Mouse (Mus musculus) midbrain, embryonic 13.5 days (tissue): ENCODE measurements around the gene 1700025C18Rik. TPM values are rescaled to one million over a fixed set of nuclear protein-coding genes. Genes with fewer than 3 reads are reported as not detected.

Experiments used
- ATAC-seq: fragments of 200-750 bp; cut with Nextera tagmentation; 2 replicates; pipeline ENCODE4 v1.8.0; 2017; ENCODE audit warnings: mild to moderate bottlenecking, moderate TSS enrichment, moderate library complexity
- H3K27ac ChIP-seq: fragments of 300-500 bp; sonication (generic); 2 replicates; pipeline ENCODE4 v1.5.1; 2015; ENCODE audit warnings: inconsistent platforms, mild to moderate bottlenecking, moderate library complexity
- H3K27me3 ChIP-seq: fragments of 300-500 bp; sonication (generic); 2 replicates; pipeline ENCODE4 v1.6.1; 2015; ENCODE audit warnings: mild to moderate bottlenecking, inconsistent platforms
- H3K36me3 ChIP-seq: fragments of 300-500 bp; sonication (generic); 2 replicates; pipeline ENCODE4 v1.6.1; 2015; ENCODE audit warnings: mild to moderate bottlenecking, inconsistent platforms
- H3K4me1 ChIP-seq: fragments of 300-500 bp; sonication (generic); replicated peaks from 2 replicates; pipeline ENCODE4 v1.6.1; 2015; ENCODE audit warnings: inconsistent platforms
- H3K4me2 ChIP-seq: fragments of 300-500 bp; sonication (generic); replicated peaks from 2 replicates; pipeline ENCODE4 v1.6.1; 2015; ENCODE audit warnings: moderate library complexity, mild to moderate bottlenecking, inconsistent platforms
- H3K4me3 ChIP-seq: fragments of 300-500 bp; sonication (generic); replicated peaks from 2 replicates; pipeline ENCODE4 v1.5.1; 2015; ENCODE audit warnings: mild to moderate bottlenecking, inconsistent platforms
- H3K9ac ChIP-seq: fragments of 300-500 bp; sonication (generic); replicated peaks from 2 replicates; pipeline ENCODE4 v1.6.1; 2015; ENCODE audit warnings: mild to moderate bottlenecking, inconsistent platforms
- H3K9me3 ChIP-seq: fragments of 300-500 bp; sonication (generic); 2 replicates; pipeline ENCODE4 v1.6.1; 2016; ENCODE audit warnings: mild to moderate bottlenecking, inconsistent platforms
- WGBS: fragments of 180-500 bp; shearing (Covaris S2); methylation state at CpG from one replicate; pipeline ENCODE4 v1.1.7; 2015; 5-methylcytosine and 5-hydroxymethylcytosine counted together
- polyA plus RNA-seq: library from polyadenylated mRNA; unstranded; fragments of >200 nt; fragmentation: Nextera tagmentation; extraction: Ambion mirVana; gene quantifications from 2 replicates; pipeline ENCODE4 v1.2.1, GENCODE M21; 2015

1700025C18Rik gene
- polyA plus RNA-seq, 1 experiment from 2014 or later = not detected

DNA sequence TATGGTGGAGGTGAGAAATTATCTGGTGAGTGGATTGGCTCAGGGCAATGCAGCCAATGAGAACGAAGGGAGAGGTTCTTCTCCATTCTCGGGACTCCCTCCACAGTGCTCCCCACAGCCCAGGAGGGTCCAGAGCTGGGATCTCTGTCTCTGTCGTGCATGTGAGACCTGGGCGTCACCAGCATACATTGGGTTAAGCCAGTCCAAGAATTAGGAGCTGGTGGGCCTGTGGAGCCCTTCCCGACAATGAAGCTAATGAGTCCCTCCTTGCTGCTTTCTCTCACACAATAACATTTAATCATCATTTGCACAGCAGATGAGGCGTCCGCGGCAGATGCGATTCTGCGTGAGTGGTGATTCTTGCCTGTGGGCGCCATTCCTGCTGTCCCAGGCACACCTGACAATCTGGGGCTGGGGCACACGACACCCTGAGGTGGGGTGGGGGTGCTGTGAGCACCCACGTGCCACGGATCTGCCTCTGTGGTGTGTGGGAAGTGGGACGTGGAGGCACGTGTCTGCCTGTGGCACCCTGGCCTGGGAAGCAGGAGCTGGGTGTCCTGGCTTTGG is 15.0 kb upstream of the 1700025C18Rik start:
- Histone ChIP-seq H3K4me3 (no peak overlapping the region), H3K27me3 (peaks cover 64% of the 10 kb centered on the region), H3K4me1 (peaks cover 18% of the 10 kb centered on the region), H3K9ac (no peak overlapping the region), H3K4me2 (no peak overlapping the region), H3K27ac (peak overlapping the region; percentile 32; the same call in 1 of the 2 replicates), H3K36me3 (no peaks in the 10 kb centered on the region), H3K9me3 (no peaks in the 10 kb centered on the region)
- no peak for ATAC-seq
- WGBS = 61% methylated on average over 16 of the region's 16 CpGs

DNA sequence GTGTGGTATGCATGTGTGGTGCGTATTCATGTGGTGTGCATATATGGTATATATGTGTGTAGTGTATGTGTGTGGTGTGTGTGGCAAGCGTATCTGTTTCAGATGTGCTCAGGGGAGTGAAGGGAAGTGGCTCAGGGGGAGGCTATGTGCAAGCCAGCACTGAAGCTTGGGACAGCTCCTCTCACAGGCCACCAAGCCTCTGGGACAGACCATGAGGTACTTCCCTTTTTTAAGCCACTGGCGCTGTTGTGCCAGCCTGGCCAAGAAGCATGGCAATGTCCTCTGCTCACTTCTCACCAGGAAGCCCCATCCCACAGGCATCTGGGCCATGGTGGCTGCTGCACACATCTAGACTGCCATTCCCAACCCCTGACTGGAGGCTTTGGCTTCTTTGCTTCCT is 12.4 kb upstream of the 1700025C18Rik start:
- Histone ChIP-seq H3K9ac (no peak overlapping the region), H3K27ac (no peak overlapping the region)
- 83% methylated on average over 3 of the region's 3 CpGs for WGBS

GRCm38 (mm10) chr2:165100749-165101148 is 10.2 kb upstream of the 1700025C18Rik start:
- 14% methylated on average over 6 of the region's 6 CpGs for WGBS
- no peaks in the 10 kb centered on the region for H3K9me3 ChIP-seq
- no peak overlapping the region for H3K4me3 ChIP-seq
- peaks cover 48% of the 10 kb centered on the region for H3K27me3 ChIP-seq
- no peak for ATAC-seq
- H3K4me1 ChIP-seq = peaks cover 44% of the 10 kb centered on the region
- no peak overlapping the region for H3K27ac ChIP-seq
- H3K9ac ChIP-seq = no peak overlapping the region
- H3K36me3 ChIP-seq = no peaks in the 10 kb centered on the region
- no peak overlapping the region for H3K4me2 ChIP-seq

More for the DNA sequence above, 12.4 kb upstream of the 1700025C18Rik start:
- H3K4me2 ChIP-seq = no peak overlapping the region
- H3K36me3 ChIP-seq = no peaks in the 10 kb centered on the region
- H3K4me3 ChIP-seq = no peak overlapping the region
- H3K27me3 ChIP-seq = peaks cover 57% of the 10 kb centered on the region
- no peaks in the 10 kb centered on the region for H3K9me3 ChIP-seq
- peaks cover 30% of the 10 kb centered on the region for H3K4me1 ChIP-seq
- ATAC-seq = no peak

DNA sequence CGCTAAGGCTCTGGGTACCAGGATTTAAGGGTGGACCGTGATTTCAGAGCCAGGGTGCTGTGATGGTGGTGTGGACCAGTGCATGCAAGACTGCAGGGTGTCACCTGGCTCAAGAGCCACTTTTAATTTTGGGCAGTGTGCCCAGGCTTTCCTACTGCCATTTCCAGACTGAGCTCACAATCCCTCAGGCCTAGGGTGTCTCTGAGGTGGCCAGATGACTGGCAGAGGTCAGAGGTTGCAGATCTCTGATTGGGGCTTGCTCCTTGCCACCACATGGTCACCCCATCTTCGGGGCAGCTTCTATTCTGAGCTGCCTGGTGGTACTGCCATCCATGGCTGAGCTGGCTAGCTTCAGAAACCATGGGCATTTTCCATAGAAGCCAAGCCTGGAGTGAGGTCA is 8.3 kb upstream of the 1700025C18Rik start:
- H3K36me3 ChIP-seq = no peaks in the 10 kb centered on the region

DNA sequence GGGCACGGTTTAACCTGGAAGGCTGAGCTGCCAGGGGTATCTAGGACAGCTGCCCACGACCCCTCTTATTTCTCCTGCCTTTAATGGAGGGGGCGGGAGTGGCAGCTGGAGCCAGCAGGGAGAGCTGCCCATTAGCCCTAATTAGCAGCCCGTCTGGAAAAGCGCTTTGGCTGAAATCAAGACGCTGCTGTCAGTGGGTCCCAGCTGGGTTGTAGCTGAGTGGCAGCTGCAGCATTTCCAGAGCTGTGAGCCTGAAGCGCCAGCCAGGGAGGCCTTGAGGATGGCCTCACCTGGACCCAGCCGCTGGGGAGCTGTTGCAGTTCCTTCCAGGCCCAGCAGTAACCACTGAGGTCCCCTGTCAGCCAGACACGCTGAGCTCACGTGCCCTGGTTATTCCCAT is 5.8 kb upstream of the 1700025C18Rik start:
- no peak overlapping the region for H3K4me3 ChIP-seq
- peaks cover 31% of the 10 kb centered on the region for H3K27me3 ChIP-seq
- no peak overlapping the region for H3K4me2 ChIP-seq
- H3K9me3 ChIP-seq = no peaks in the 10 kb centered on the region
- H3K4me1 ChIP-seq = peaks cover 60% of the 10 kb centered on the region
- H3K9ac ChIP-seq = no peak overlapping the region
- peak; percentile 67 for ATAC-seq
- peak overlapping the region; percentile 68 for H3K27ac ChIP-seq
- H3K36me3 ChIP-seq = no peaks in the 10 kb centered on the region
- WGBS = 18% methylated on average over 10 of the region's 10 CpGs

More for the DNA sequence above, 8.3 kb upstream of the 1700025C18Rik start:
- no peaks in the 10 kb centered on the region for H3K9me3 ChIP-seq
- H3K4me1 ChIP-seq = peaks cover 55% of the 10 kb centered on the region
- no peak overlapping the region for H3K4me3 ChIP-seq
- ATAC-seq = no peak
- H3K27ac ChIP-seq = no peak overlapping the region
- peaks cover 47% of the 10 kb centered on the region for H3K27me3 ChIP-seq
- WGBS = 87% methylated on average over 3 of the region's 3 CpGs
- H3K9ac ChIP-seq = no peak overlapping the region
- no peak overlapping the region for H3K4me2 ChIP-seq

GRCm38 (mm10) chr2:165092393-165092792 is 1.8 kb upstream of the 1700025C18Rik start:
- Histone ChIP-seq H3K36me3 (no peaks in the 10 kb centered on the region), H3K4me3 (no peak overlapping the region), H3K4me1 (peaks cover 40% of the 10 kb centered on the region), H3K27ac (peak overlapping the region; percentile 58; the same call in 1 of the 2 replicates), H3K9ac (no peak overlapping the region), H3K4me2 (no peak overlapping the region), H3K9me3 (no peaks in the 10 kb centered on the region), H3K27me3 (peaks cover 7% of the 10 kb centered on the region; the same call in 1 of the 2 replicates)
- ATAC-seq = no peak
- WGBS = 39% methylated on average over 7 of the region's 7 CpGs

GRCm38 (mm10) chr2:165091433-165091965 is 949 bp upstream of the 1700025C18Rik start:
- Histone ChIP-seq H3K4me1 (peaks cover 32% of the 10 kb centered on the region), H3K4me3 (no peak overlapping the region), H3K27me3 (peaks cover 7% of the 10 kb centered on the region; the same call in 1 of the 2 replicates), H3K9ac (no peak overlapping the region), H3K36me3 (no peaks in the 10 kb centered on the region), H3K4me2 (no peak overlapping the region), H3K27ac (0 out of 2 replicates have a peak overlapping the region, but pooled peaks have one; percentile 5), H3K9me3 (no peaks in the 10 kb centered on the region)
- WGBS = 70% methylated on average over 8 of the region's 8 CpGs
- ATAC-seq = no peak

GRCm38 (mm10) chr2:165089470-165089869 is 1.1 kb downstream of the 1700025C18Rik start:
- Histone ChIP-seq H3K9me3 (no peaks in the 10 kb centered on the region), H3K4me3 (no peak overlapping the region), H3K4me1 (peaks cover 25% of the 10 kb centered on the region), H3K9ac (no peak overlapping the region), H3K4me2 (no peak overlapping the region), H3K27me3 (peaks cover 10% of the 10 kb centered on the region; the same call in 1 of the 2 replicates), H3K27ac (no peak overlapping the region), H3K36me3 (no peaks in the 10 kb centered on the region)
- WGBS = 46% methylated on average over 14 of the region's 14 CpGs
- peak; percentile 51; the same call in 1 of the 2 replicates for ATAC-seq

DNA sequence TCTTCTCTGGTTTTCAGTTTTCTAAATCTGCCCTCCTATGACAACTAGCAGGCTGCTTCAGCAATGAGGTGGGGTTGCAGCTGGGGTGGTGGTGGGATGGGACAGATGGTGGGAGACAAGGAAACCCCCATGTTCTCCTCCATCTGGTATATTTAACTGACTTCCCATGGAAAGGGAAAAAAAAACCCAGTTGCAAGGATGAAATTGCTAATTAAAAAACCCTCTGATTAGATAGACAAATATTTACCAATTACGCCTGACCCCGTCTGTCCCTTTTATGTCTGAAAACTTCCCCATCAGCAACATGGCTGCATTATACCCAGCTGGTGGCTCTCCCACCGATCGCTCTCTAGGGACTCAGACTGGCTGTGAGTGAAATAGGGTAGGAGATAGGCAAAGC is 3.9 kb downstream of the 1700025C18Rik start:
- Histone ChIP-seq H3K4me3 (no peak overlapping the region), H3K27me3 (peaks cover 10% of the 10 kb centered on the region; the same call in 1 of the 2 replicates), H3K4me2 (no peak overlapping the region), H3K9me3 (no peaks in the 10 kb centered on the region), H3K27ac (0 out of 2 replicates have a peak overlapping the region, but pooled peaks have one; percentile 22), H3K9ac (no peak overlapping the region), H3K36me3 (no peaks in the 10 kb centered on the region), H3K4me1 (peaks cover 16% of the 10 kb centered on the region)
- ATAC-seq = no peak
- WGBS = 82% methylated on average over 4 of the region's 4 CpGs

DNA sequence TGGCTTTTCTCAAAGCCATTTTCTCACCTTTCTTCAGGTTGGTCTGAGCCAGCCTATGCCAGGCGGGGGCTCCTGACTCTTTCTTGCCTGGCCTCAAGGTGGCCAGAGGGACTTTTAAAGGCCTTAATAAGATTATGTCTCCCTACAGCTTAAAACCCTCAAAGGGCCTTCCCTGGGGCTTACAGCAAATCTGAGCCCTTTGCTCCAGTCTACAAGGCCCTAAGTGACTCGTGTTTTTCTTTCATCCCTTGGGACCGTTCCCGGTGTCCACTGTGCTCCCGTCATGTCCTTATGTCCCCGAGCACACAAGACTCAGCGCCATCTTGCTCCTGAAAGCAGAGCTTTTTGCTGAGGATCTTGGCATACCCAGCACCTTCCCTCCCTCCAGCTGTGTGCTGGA is 9.3 kb downstream of the 1700025C18Rik start:
- peaks cover 56% of the 10 kb centered on the region for H3K4me1 ChIP-seq
- H3K27ac ChIP-seq = no peak overlapping the region
- H3K4me3 ChIP-seq = no peak overlapping the region
- WGBS = 16% methylated on average over 7 of the region's 7 CpGs
- no peak for ATAC-seq
- H3K9ac ChIP-seq = no peak overlapping the region
- H3K36me3 ChIP-seq = no peaks in the 10 kb centered on the region
- no peaks in the 10 kb centered on the region for H3K9me3 ChIP-seq
- peaks cover 37% of the 10 kb centered on the region for H3K27me3 ChIP-seq
- H3K4me2 ChIP-seq = no peak overlapping the region

- Histone ChIP-seq H3K36me3 (no peaks in the 10 kb centered on the region), H3K4me3 (no peak overlapping the region), H3K4me2 (no peak overlapping the region), H3K9me3 (no peaks in the 10 kb centered on the region), H3K27me3 (peaks cover 36% of the 10 kb centered on the region), H3K4me1 (peaks cover 56% of the 10 kb centered on the region), H3K27ac (no peak overlapping the region), H3K9ac (no peak overlapping the region)
- ATAC-seq = no peak
- 28% methylated on average over 9 of the region's 9 CpGs for WGBS
Measured at GRCm38 (mm10) chr2:165080657-165081056, 9.9 kb downstream of the 1700025C18Rik start.

- Histone ChIP-seq H3K27ac (no peak overlapping the region), H3K9ac (no peak overlapping the region), H3K9me3 (no peaks in the 10 kb centered on the region), H3K4me2 (no peak overlapping the region), H3K27me3 (peaks cover 45% of the 10 kb centered on the region), H3K36me3 (no peaks in the 10 kb centered on the region), H3K4me1 (peaks cover 56% of the 10 kb centered on the region), H3K4me3 (no peak overlapping the region)
- no peak for ATAC-seq
- 30% methylated on average over 10 of the region's 10 CpGs for WGBS
Measured at GRCm38 (mm10) chr2:165078605-165079004, 11.9 kb downstream of the 1700025C18Rik start.
